Mouse (Mus musculus) regulatory T cell (primary cell): Measurements from ENCODE around the gene Cilp.

Experiments used
- in situ Hi-C: fragments of 300-600 bp; cut with MboI, MseI; formaldehyde crosslinking; loops from one replicate; pipeline ENCODE4 v1.15.1; 2025; ENCODE audit warnings: high pct_unique_total_duplicates

The Cilp gene

GRCm38 (mm10) chr9:65293580-65293972, 28.6 kb downstream of the Cilp start:
- in situ Hi-C loops, result loop anchor here (5.0 kb wide), 1 partner anchor 49 kb away; no protein-coding TSS in a partner anchor

- in situ Hi-C loops, result loop anchor here (5.0 kb wide), 1 partner anchor 48 kb away; no protein-coding TSS in a partner anchor
Observed at GRCm38 (mm10) chr9:65293973-65294715, 29.2 kb downstream of the Cilp start, which contains the start of gene Clpx. Gene Clpx (plus strand): TSS chr9:65294260.

- in situ Hi-C loops, result loop anchor here (5.0 kb wide), 1 partner anchor 47 kb away; no protein-coding TSS in a partner anchor
Observed at GRCm38 (mm10) chr9:65294716-65295378, 29.9 kb downstream of the Cilp start.

- in situ Hi-C loops, result no loop called here
Observed at GRCm38 (mm10) chr9:65297056-65297455, 32.1 kb downstream of the Cilp start.

GRCm38 (mm10) chr9:65298761-65299160, 33.8 kb downstream of the Cilp start:
- in situ Hi-C loops, result no loop called here

GRCm38 (mm10) chr9:65299650-65300049, 34.7 kb downstream of the Cilp start:
- in situ Hi-C loops, result no loop called here

- in situ Hi-C loops, result no loop called here
Observed at GRCm38 (mm10) chr9:65302327-65302983, 37.5 kb downstream of the Cilp start.

- in situ Hi-C loops, result no loop called here
Observed at GRCm38 (mm10) chr9:65303586-65303985, 38.6 kb downstream of the Cilp start.

GRCm38 (mm10) chr9:65304300-65304699, 39.3 kb downstream of the Cilp start:
- in situ Hi-C loops, result no loop called here

- in situ Hi-C loops, result no loop called here
Observed at GRCm38 (mm10) chr9:65306672-65307071, 41.7 kb downstream of the Cilp start.

GRCm38 (mm10) chr9:65308011-65308410, 43.0 kb downstream of the Cilp start:
- in situ Hi-C loops, result no loop called here

GRCm38 (mm10) chr9:65312669-65313357, 47.8 kb downstream of the Cilp start:
- in situ Hi-C loops, result no loop called here

GRCm38 (mm10) chr9:65313846-65314245, 48.9 kb downstream of the Cilp start:
- in situ Hi-C loops, result no loop called here

GRCm38 (mm10) chr9:65322255-65322900, 57.4 kb downstream of the Cilp start:
- in situ Hi-C loops, result no loop called here

GRCm38 (mm10) chr9:65325971-65326370, 61.0 kb downstream of the Cilp start:
- in situ Hi-C loops, result no loop called here

GRCm38 (mm10) chr9:65327371-65327770, 62.4 kb downstream of the Cilp start:
- in situ Hi-C loops, result no loop called here
